Mouse (Mus musculus): ENCODE data around the gene Speg.

DNA sequence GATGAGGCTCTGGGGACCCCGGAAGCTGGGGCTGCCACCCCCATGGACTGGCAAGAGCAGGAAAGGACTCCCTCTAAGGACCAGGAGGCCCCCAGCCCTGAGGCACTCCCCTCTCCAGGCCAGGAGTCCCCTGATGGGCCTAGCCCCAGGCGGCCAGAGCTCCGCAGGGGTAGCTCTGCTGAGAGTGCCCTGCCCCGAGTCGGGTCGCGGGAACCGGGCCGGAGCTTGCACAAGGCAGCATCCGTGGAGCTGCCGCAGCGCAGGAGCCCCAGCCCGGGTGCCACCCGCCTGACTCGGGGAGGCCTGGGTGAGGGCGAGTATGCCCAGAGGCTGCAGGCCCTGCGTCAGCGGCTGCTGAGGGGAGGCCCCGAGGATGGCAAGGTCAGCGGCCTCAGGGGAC is 46.7 kb downstream of the Speg start:
- TF ChIP-seq CTCF (IDR thresholded peaks at IDR 0.05; ENCODE audit: low read depth, low read length) (no peak), POLR2A (IDR thresholded peaks at IDR 0.05; ENCODE audit: insufficient read depth, low read length) (no peak), EP300 (IDR thresholded peaks at IDR 0.05; ENCODE audit: insufficient read depth, low read depth, low read length) (no peak)

All from ES-Bruce4 (cell line).